Mouse (Mus musculus) erythroblast, embryonic 14.5 days (primary cell): ENCODE measurements around the gene Dgcr2. TPM values are rescaled to one million over a fixed set of nuclear protein-coding genes. Genes with fewer than 3 reads are reported as not detected.

Experiments used
- H3K27me3 ChIP-seq: 2 replicates; pipeline ENCODE4 v1.6.1; 2012; ENCODE audit warnings: inconsistent platforms; ENCODE audit not compliant: control insufficient read depth
- H3K36me3 ChIP-seq: 2 replicates; pipeline ENCODE4 v1.6.1; 2012; ENCODE audit warnings: mild to moderate bottlenecking, inconsistent platforms; ENCODE audit not compliant: control insufficient read depth
- H3K4me1 ChIP-seq: 2 replicates; pipeline ENCODE4 v1.6.1; 2012; ENCODE audit warnings: inconsistent platforms; ENCODE audit not compliant: control insufficient read depth
- H3K4me3 ChIP-seq: replicated peaks from 2 replicates; pipeline ENCODE3; 2012; ENCODE audit warnings: moderate library complexity, mild to moderate bottlenecking, inconsistent platforms
- H3K9me3 ChIP-seq: 2 replicates; pipeline ENCODE4 v1.6.1; 2012; ENCODE audit warnings: low read length, inconsistent platforms, mixed read lengths; ENCODE audit not compliant: control insufficient read depth
- GATA1 ChIP-seq: IDR thresholded peaks from 2 replicates; pipeline ENCODE4 v1.6.1; 2012; ENCODE audit warnings: low read length, inconsistent platforms, mixed read lengths
- TAL1 ChIP-seq: IDR thresholded peaks from 3 replicates; pipeline ENCODE4 v1.6.1; 2012; ENCODE audit warnings: low read length, inconsistent platforms, mixed read lengths
- polyA plus RNA-seq: library from polyadenylated mRNA; stranded (reverse); fragments of >175 nt; gene quantifications from 2 replicates; pipeline ENCODE4 v1.2.3, GENCODE M21; 2012

The Dgcr2 gene
- polyA plus RNA-seq, 1 experiment, result 0.68 TPM

DNA sequence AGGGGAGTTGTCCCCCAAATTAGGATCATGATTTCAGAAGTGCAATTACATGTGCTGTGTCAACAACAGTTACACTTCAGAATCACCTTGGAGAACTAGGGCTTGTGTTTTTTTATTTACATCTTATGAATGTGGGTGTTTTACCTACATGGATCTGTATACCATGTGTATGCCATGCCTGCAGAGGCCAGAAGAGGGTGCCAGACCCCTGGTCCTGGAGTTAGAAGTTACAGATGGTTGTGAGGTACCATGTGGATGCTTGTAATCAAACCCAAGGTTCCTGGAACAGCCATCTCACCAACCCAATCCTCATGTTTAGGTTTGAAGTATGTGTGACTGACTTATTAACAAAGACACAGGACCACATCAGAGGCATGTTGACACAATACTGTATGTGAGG lies 39.8 kb downstream of the Dgcr2 start:
- TF ChIP-seq GATA1 (no peak), TAL1 (no peak)
- H3K4me1 ChIP-seq, result no peaks in the 10 kb centered on the region
- no peaks in the 10 kb centered on the region for H3K27me3 ChIP-seq
- no peaks in the 10 kb centered on the region for H3K9me3 ChIP-seq
- no peak overlapping the region for H3K4me3 ChIP-seq
- peaks cover 79% of the 10 kb centered on the region for H3K36me3 ChIP-seq

DNA sequence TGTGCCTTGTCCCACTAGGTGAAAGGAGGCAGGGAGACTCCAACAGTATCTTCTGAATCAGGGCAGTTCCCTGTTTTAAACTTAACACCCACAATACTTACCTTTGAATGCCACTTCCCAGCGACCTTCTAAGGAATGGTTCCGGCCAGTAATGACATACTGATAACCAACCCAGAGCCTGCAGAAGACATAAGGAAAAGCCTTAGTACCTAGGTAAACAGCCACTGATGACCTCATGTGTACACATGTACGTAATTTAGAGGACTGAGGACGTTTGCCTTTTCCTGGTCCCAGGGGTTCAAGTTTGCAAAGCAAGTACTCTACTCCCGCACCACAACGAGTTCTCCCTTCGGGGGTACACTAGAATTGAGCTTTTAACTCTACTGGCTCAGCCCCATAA lies 41.2 kb downstream of the Dgcr2 start:
- Histone ChIP-seq H3K4me1 (no peaks in the 10 kb centered on the region), H3K36me3 (peaks cover 84% of the 10 kb centered on the region), H3K4me3 (no peak overlapping the region), H3K27me3 (no peaks in the 10 kb centered on the region), H3K9me3 (no peaks in the 10 kb centered on the region)
- TF ChIP-seq GATA1, result no peak
- no peak for TF ChIP-seq TAL1

DNA sequence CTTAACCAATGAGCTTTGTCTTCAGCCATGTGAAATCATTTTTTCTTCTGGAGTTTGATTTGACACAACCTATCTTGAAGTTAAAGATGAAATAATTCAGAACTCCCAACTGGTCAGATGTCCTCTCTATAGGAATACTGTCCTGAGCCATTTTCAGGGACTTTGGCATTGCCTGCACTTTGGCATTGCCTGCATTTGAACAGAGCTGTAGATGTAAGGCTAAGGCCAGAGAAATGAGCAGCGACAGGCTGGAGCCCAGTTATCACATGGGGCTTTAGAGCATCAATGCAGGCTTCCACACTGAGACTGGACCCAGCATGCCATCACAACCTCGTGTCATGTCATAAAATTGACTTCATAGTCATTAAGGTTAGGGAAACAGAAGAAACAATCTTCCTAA lies 45.1 kb downstream of the Dgcr2 start:
- no peak overlapping the region for H3K4me3 ChIP-seq
- H3K27me3 ChIP-seq, result no peaks in the 10 kb centered on the region
- peaks cover 89% of the 10 kb centered on the region for H3K36me3 ChIP-seq
- H3K4me1 ChIP-seq, result no peaks in the 10 kb centered on the region
- no peaks in the 10 kb centered on the region for H3K9me3 ChIP-seq
- TF ChIP-seq GATA1 (no peak), TAL1 (no peak)

DNA sequence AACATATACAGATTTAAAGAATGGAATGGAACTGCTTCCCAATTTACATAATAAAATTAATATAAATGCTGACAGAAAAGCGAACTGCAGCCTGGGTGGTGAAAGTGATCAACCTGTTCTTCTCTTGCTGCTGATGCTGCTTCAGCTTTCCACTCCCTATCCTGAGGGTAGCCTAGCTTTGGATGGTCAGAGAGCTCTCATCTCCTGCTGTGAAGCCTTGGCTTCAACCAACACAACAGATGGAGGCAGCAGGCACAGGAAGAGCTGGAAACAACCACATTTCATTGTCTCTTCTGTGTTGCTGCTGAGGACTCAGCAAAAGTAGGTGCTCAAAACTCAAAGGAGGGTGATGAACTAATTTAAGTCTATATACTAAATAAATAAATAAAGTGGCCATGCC lies 46.5 kb downstream of the Dgcr2 start:
- Histone ChIP-seq H3K36me3 (peaks cover 89% of the 10 kb centered on the region), H3K4me3 (no peak overlapping the region), H3K9me3 (no peaks in the 10 kb centered on the region), H3K4me1 (no peaks in the 10 kb centered on the region), H3K27me3 (no peaks in the 10 kb centered on the region)
- TF ChIP-seq GATA1 (no peak), TAL1 (no peak)

DNA sequence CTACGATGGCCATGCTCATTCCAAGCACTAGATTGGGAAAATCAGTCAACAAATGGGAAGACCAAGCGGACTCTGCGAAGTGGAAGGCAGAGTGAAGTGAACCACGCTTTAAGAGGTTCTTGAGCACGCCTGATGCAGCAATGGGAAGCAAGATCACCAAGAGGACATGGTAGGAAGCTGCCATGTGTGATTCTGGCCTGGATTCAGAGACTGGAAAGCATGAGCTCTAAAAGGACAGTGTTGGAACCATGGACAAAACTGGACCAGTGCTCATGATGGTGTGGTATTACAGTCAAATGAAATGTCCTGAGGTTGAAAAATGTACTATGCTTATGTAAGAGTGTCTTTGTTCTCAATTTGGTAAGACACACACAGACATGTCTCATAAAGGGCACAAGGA lies 47.0 kb downstream of the Dgcr2 start:
- no peaks in the 10 kb centered on the region for H3K9me3 ChIP-seq
- no peak for TF ChIP-seq TAL1
- no peak for TF ChIP-seq GATA1
- no peaks in the 10 kb centered on the region for H3K27me3 ChIP-seq
- no peaks in the 10 kb centered on the region for H3K4me1 ChIP-seq
- no peak overlapping the region for H3K4me3 ChIP-seq
- H3K36me3 ChIP-seq, result peaks cover 89% of the 10 kb centered on the region

DNA sequence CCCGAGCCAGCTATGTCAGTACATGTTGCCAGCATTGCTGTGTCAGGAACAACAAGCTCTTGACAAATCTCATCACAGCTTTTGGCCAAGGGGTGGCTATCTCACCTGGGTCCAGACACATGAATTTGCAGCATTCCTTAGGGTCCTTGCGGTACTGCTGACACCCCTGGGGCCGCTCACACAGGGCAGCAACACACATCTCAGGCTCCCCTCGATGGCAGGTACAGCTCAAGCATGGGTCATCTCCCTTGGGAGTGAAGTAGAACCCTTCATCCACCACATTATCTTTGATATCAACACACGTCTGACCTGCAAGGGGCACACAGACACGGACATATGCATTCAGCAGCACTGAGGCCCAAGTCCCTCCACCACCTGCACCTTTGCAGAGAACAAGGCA lies 48.9 kb downstream of the Dgcr2 start:
- Histone ChIP-seq H3K9me3 (no peaks in the 10 kb centered on the region), H3K27me3 (no peaks in the 10 kb centered on the region), H3K36me3 (peaks cover 92% of the 10 kb centered on the region), H3K4me3 (no peak overlapping the region), H3K4me1 (no peaks in the 10 kb centered on the region)
- TF ChIP-seq TAL1 (no peak), GATA1 (no peak)

DNA sequence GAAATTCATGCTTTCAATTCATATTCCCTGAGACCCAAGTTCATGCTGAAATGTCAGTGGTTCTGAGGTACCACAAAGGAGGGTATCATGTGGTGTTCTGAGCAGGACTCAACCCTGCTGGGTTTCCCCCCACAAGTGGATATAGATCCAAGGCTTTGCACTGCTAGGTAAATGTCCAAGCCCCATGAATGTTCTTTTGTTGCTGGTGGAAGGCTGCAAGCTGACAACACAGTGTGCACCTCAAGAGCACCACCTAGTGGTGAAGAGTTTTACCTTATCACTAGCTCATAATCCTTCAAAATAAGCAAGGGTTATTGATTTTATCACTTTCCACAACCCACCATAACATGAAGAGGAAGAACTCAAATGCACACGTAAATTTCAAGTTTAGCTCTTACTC lies 49.4 kb downstream of the Dgcr2 start:
- no peaks in the 10 kb centered on the region for H3K4me1 ChIP-seq
- no peaks in the 10 kb centered on the region for H3K9me3 ChIP-seq
- H3K27me3 ChIP-seq, result no peaks in the 10 kb centered on the region
- no peak for TF ChIP-seq TAL1
- TF ChIP-seq GATA1, result no peak
- H3K4me3 ChIP-seq, result no peak overlapping the region
- peaks cover 92% of the 10 kb centered on the region for H3K36me3 ChIP-seq

DNA sequence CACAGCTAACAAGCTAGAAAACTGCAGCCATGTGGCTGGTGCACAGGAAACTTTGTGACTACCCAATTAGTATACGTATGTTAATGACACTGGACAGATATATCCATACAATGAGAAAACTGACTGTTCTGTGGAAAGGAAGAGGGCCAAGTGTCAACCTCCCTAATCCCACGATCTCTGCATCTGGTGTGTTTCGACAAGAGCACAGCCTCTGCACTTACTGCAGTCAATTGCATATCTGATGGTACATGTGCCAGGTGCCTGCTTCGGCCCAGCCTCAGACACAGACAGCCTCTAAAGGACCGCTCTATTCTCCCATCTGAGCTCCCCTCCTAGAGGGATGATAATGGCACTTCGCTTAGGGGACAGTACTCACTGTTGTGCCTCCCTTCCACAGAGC lies 49.9 kb downstream of the Dgcr2 start:
- Histone ChIP-seq H3K36me3 (peaks cover 93% of the 10 kb centered on the region), H3K4me1 (no peaks in the 10 kb centered on the region), H3K4me3 (no peak overlapping the region), H3K27me3 (no peaks in the 10 kb centered on the region), H3K9me3 (no peaks in the 10 kb centered on the region)
- TF ChIP-seq GATA1 (no peak), TAL1 (no peak)

DNA sequence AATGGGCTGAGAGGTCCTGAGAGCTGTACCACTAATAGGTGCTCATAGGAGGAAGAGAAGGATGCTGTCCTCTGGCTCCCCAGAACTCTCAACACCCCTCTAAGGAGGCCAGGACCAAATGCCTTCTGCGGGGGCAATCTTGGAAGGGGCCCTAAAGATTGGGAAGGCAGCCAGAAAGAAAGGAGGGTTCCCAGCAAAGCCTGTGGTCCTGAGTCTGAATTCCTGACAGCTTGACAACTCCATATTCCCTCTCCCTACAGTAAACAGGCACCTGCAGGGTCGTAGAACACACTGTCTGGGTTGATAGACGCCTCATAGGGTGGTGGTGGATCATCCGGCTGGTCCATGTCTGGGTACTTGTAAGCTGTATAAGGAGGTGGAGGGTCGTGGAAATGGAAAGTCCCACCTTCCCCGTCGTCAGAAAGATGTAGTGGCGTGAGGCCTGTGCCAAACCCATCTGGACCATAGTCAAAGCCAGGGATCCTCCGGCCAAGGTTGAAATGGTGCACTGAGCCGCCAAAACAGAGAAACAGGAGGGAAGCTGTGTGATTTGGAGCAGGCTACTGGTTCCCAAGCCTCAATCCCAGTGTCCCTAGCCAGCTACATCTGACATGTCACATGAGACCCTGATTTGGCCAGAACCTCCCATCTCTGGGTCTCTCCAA lies 54.5 kb downstream of the Dgcr2 start:
- H3K36me3 ChIP-seq, result peaks cover 89% of the 10 kb centered on the region
- H3K4me1 ChIP-seq, result no peaks in the 10 kb centered on the region
- no peak overlapping the region for H3K4me3 ChIP-seq
- no peak for TF ChIP-seq GATA1
- no peak for TF ChIP-seq TAL1
- no peaks in the 10 kb centered on the region for H3K9me3 ChIP-seq
- no peaks in the 10 kb centered on the region for H3K27me3 ChIP-seq

DNA sequence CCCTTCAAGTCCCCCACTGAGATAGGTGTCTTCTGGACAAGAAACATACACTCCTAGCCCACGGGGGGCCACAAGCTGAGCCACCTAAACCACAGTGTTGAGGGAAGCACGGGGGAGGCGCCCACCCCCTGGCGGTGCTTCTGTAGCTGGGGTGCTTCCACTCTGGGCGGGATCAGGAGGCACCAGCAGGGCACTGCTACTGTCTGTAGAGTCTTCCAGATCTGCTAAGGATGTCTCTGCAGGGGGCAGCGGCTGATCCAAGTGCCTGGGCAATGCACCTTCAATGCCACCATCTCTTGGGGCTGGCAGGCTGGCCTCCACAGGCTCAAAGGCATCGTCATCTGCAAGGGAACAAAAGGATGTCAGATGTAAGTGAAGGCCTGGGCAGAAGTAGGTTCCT lies 55.9 kb downstream of the Dgcr2 start:
- Histone ChIP-seq H3K36me3 (peaks cover 75% of the 10 kb centered on the region), H3K9me3 (no peaks in the 10 kb centered on the region), H3K4me1 (no peaks in the 10 kb centered on the region), H3K4me3 (no peak overlapping the region), H3K27me3 (peaks cover 4% of the 10 kb centered on the region)
- no peak for TF ChIP-seq GATA1
- TF ChIP-seq TAL1, result no peak

DNA sequence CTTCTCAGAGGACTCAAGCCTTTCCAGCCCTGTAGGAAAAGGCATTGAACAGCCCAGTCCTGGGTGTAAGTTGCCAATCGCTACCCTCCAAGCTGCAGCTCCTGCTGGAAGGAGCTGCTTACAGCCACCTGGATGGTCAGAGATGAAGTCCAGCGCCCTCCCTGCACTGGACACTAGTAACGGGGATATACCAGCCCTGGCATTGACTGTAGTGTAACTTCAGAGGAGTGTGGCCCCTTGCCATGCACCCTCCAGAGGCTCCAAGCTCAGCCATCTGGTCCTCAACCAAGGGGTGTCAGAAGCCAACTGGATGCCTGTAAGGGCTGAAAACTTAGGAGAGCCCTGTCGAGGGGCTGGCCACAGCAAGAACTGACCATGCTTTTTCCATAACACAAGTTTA lies 58.4 kb downstream of the Dgcr2 start:
- Histone ChIP-seq H3K9me3 (no peaks in the 10 kb centered on the region), H3K27me3 (peaks cover 29% of the 10 kb centered on the region), H3K4me1 (no peaks in the 10 kb centered on the region), H3K4me3 (no peak overlapping the region), H3K36me3 (peaks cover 50% of the 10 kb centered on the region)
- no peak for TF ChIP-seq TAL1
